Mouse (Mus musculus) ES-Bruce4 (cell line): ENCODE measurements around the gene Ndrg4.

Experiments
- CTCF ChIP-seq: IDR thresholded peaks from one replicate; pipeline ENCODE4 v1.8.1; 2011; ENCODE audit warnings: low read depth, low read length
- EP300 ChIP-seq: IDR thresholded peaks from 2 replicates; pipeline ENCODE4 v1.6.1; 2011; ENCODE audit warnings: low read depth, low read length; ENCODE audit not compliant: insufficient read depth

DNA sequence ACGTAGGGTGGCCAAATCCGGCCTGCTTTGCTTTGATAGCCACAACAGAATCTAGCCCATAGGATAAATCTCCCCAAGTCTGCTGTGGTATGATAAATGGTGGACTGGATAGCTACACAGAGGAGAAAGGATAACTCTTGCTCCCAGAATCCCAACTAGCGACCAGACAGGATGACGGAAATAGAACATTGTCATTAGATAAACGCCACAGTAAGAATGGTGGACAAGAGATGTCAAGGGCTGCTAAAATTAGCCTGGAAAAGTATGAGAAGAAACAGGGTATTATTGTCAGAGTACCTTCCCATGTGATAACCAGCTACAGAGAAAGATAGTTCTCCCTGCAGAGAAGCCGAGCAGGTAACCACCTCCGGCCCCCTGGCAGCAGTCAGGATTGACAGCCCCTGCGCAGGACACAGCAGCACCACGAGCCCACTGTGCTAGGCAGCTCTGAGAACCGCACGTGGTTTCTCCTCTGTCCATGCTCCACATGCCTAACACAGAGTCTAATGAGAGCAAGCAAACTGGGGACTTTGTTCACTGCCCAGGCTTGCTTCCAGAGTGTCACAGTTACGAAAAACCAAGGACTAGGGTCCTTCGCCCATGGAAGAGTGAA lies 14.3 kb downstream of the Ndrg4 start:
- TF ChIP-seq CTCF (peak; percentile 16), EP300 (no peak)
